12 mouse cellular contexts compared by ENCODE assay signal in the genomic region with DNA sequence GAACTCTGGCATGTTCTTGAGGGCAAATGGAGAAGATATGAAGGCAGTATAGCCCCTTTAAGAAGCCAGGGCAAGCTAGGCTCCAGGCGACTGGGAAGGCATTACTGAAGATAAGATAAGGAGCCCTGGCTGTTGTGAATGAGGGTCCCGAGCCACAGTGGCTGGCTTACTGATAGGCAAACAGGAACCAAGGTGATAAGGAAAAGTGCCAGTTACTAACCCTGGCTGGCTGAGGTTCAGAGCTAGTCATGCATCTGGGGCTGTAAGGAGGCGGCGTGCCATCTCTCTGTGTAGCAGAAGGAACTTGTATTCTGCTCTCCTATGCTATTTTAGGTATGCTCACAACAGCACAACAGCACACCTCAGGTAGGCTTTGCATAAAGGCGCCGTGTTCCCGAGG.
A peak's percentile ranks its signal among the peaks of the same experiment; 100 is the strongest.
DNase-seq lines count a peak whose midpoint lies in the region; ATAC-seq and TF ChIP-seq lines count a peak whose summit lies in the region.
"Had no signal": no experiment of that assay in that cellular context is flagged by ENCODE, and none has a peak within 500 bp of the region (broad histone marks: within the 10 kb centered on the region; RNA-seq: fewer than 3 reads in every experiment).

No protein-coding gene starts in this region.

- no peaks in the 10 kb centered on the region for H3K27me3 ChIP-seq in embryonic facial prominence, embryonic 15.5 days
- H3K27me3 ChIP-seq in embryonic facial prominence, embryonic 10.5 days (replicated peaks; ENCODE audit: low read depth, poor library complexity, severe bottlenecking): peaks cover 14% of the 10 kb centered on the region; the same call in 1 of the 2 replicates
- H3K27me3 ChIP-seq in neural tube, embryonic 13.5 days: no peaks in the 10 kb centered on the region
- H3K27me3 ChIP-seq in liver, postnatal 0 days (ENCODE audit: insufficient read depth, low read length): no peaks in the 10 kb centered on the region

- H3K4me1 ChIP-seq in embryonic facial prominence, embryonic 15.5 days: peaks cover 52% of the 10 kb centered on the region
- peaks cover 41% of the 10 kb centered on the region for H3K4me1 ChIP-seq in embryonic facial prominence, embryonic 10.5 days
- H3K4me1 ChIP-seq in neural tube, embryonic 13.5 days (replicated peaks): peaks cover 45% of the 10 kb centered on the region
- peaks cover 21% of the 10 kb centered on the region for H3K4me1 ChIP-seq in liver, postnatal 0 days (ENCODE audit: insufficient read depth)

- TF ChIP-seq CTCF in liver, postnatal 0 days (IDR thresholded peaks at IDR 0.05; ENCODE audit: low read depth): no peak

- DNase-seq in embryonic facial prominence, embryonic 10.5 days (ENCODE audit: low spot score): no peak
- no peak for DNase-seq in neural tube, embryonic 10.5 days (ENCODE audit: extremely low spot score, low spot score)
- no peak for DNase-seq in liver, postnatal 0 days
- DNase-seq in thymus, postnatal 4 days: no peak
- DNase-seq in spleen, postnatal 4 days (ENCODE audit: low spot score in 2 of 2): no peak
- no peak for DNase-seq in adrenal gland, adult 2 months
- DNase-seq: adrenal gland, postnatal 25 days had no signal

- no peak overlapping the region for H3K9ac ChIP-seq in embryonic facial prominence, embryonic 15.5 days
- H3K9ac ChIP-seq in neural tube, embryonic 13.5 days: no peak overlapping the region
- H3K9ac ChIP-seq in liver, postnatal 0 days (replicated peaks): no peak overlapping the region
- H3K9ac ChIP-seq: hindbrain, embryonic 14.5 days had no signal

- no peaks in the 10 kb centered on the region for H3K9me3 ChIP-seq in embryonic facial prominence, embryonic 15.5 days (replicated peaks)
- no peaks in the 10 kb centered on the region for H3K9me3 ChIP-seq in embryonic facial prominence, embryonic 10.5 days
- no peaks in the 10 kb centered on the region for H3K9me3 ChIP-seq in neural tube, embryonic 13.5 days
- no peaks in the 10 kb centered on the region for H3K9me3 ChIP-seq in liver, postnatal 0 days (ENCODE audit: low read length)
- H3K9me3 ChIP-seq: G1E had no signal

- H3K27ac ChIP-seq in embryonic facial prominence, embryonic 15.5 days (replicated peaks): peak overlapping the region; percentile 39; the same call in 1 of the 2 replicates
- H3K27ac ChIP-seq in embryonic facial prominence, embryonic 10.5 days (replicated peaks): no peak overlapping the region
- H3K27ac ChIP-seq in neural tube, embryonic 13.5 days (replicated peaks): peak overlapping the region; percentile 82; the same call in 1 of the 2 replicates
- no peak overlapping the region for H3K27ac ChIP-seq in liver, postnatal 0 days (ENCODE audit: low read depth)
- H3K27ac ChIP-seq: macrophage had no signal

- H3K4me2 ChIP-seq in embryonic facial prominence, embryonic 15.5 days (replicated peaks): no peak overlapping the region
- no peak overlapping the region for H3K4me2 ChIP-seq in neural tube, embryonic 13.5 days
- peak overlapping the region; percentile 62; the same call in 1 of the 2 replicates for H3K4me2 ChIP-seq in liver, postnatal 0 days (ENCODE audit: low read depth, low read length)
- H3K4me2 ChIP-seq: hindbrain, embryonic 14.5 days had no signal

- TF ChIP-seq EP300 in liver, postnatal 0 days (IDR thresholded peaks at IDR 0.05; ENCODE audit: low read depth): peak; percentile 91

- H3K4me3 ChIP-seq in embryonic facial prominence, embryonic 15.5 days (replicated peaks): no peak overlapping the region
- H3K4me3 ChIP-seq in embryonic facial prominence, embryonic 10.5 days: no peak overlapping the region
- no peak overlapping the region for H3K4me3 ChIP-seq in neural tube, embryonic 13.5 days
- no peak overlapping the region for H3K4me3 ChIP-seq in liver, postnatal 0 days (ENCODE audit: low read depth, low read length)

- ATAC-seq in embryonic facial prominence, embryonic 15.5 days (ENCODE audit: insufficient number of reproducible peaks, low FRiP score, low TSS enrichment, low read depth): no peak
- no peak for ATAC-seq in neural tube, embryonic 13.5 days (ENCODE audit: low read depth)
- ATAC-seq in liver, postnatal 0 days: peak; percentile 18

- 74% methylated on average over 7 of the region's 7 CpGs for WGBS in embryonic facial prominence, embryonic 15.5 days
- 73% methylated on average over 7 of the region's 7 CpGs for WGBS in embryonic facial prominence, embryonic 10.5 days
- 78% methylated on average over 7 of the region's 7 CpGs for WGBS in neural tube, embryonic 13.5 days
- WGBS in liver, postnatal 0 days (ENCODE audit: insufficient replicate concordance): 42% methylated on average over 7 of the region's 7 CpGs

- no peaks in the 10 kb centered on the region for H3K36me3 ChIP-seq in embryonic facial prominence, embryonic 15.5 days
- H3K36me3 ChIP-seq in embryonic facial prominence, embryonic 10.5 days (replicated peaks): no peaks in the 10 kb centered on the region
- no peaks in the 10 kb centered on the region for H3K36me3 ChIP-seq in neural tube, embryonic 13.5 days
- no peaks in the 10 kb centered on the region for H3K36me3 ChIP-seq in liver, postnatal 0 days (replicated peaks; ENCODE audit: insufficient read depth, low read length)
- H3K36me3 ChIP-seq: G1E had no signal

Comparison
In these comparisons a context has a peak if more than half of its experiments do, and no peak if none do; other contexts are left out.
1. H3K27ac ChIP-seq: peak in embryonic facial prominence, embryonic 15.5 days (single experiment) and neural tube, embryonic 13.5 days (single experiment); none in embryonic facial prominence, embryonic 10.5 days (single experiment) and liver, postnatal 0 days (single experiment).